Mouse (Mus musculus) embryonic stem cell, embryonic (primary cell): ENCODE data around the gene Epb41l4b.

Experiments used
- CTCF ChIA-PET, 4 experiments: fragments of 300-600 bp in 2 of 4; fragments of 350-600 bp in 2 of 4; sonication (Branson Sonifier 250); formaldehyde crosslinking; loops; one replicate each; lab custom pipeline; 2022; ENCODE audit warnings: inconsistent platforms in 2 of 4; lab: Charles Lee
- POLR2A ChIA-PET, 4 experiments: fragments of 300-600 bp in 2 of 4; fragments of 350-600 bp in 2 of 4; sonication (Branson Sonifier 250); formaldehyde crosslinking; loops; one replicate each; lab custom pipeline; 2022; ENCODE audit warnings: antibody characterized with exemption in 4 of 4, inconsistent platforms in 1 of 4; lab: Charles Lee

The Epb41l4b gene

GRCm38 (mm10) chr4:57058623-57059022 is 84.6 kb downstream of the Epb41l4b start:
- POLR2A ChIA-PET: interaction anchor here in 1 of 4 experiments (0.7 to 2.7 kb wide), 4 partner anchors 17 to 36 kb away, joined by 3 to 8 read pairs (median 4); no protein-coding TSS in a partner anchor
- CTCF ChIA-PET: interaction anchor here in 1 of 4 experiments (1.3 kb wide), 1 partner anchor 41 kb away, joined by 3 read pairs; no protein-coding TSS in a partner anchor

GRCm38 (mm10) chr4:57057637-57058036 is 85.6 kb downstream of the Epb41l4b start:
- ChIA-PET CTCF (interaction anchor here in 2 of 4 experiments (0.6 to 1.3 kb wide), 3 partner anchors 9 to 594 kb away, joined by 3 to 9 read pairs (median 4); no protein-coding TSS in a partner anchor), POLR2A (interaction anchor here in 1 of 4 experiments (0.8 to 2.7 kb wide), 5 partner anchors 14 to 1525 kb away, joined by 3 to 8 read pairs (median 3); partner anchors contain the start of gene Klf4)

GRCm38 (mm10) chr4:57055635-57056034 is 87.6 kb downstream of the Epb41l4b start:
- CTCF ChIA-PET: interaction anchor here in 2 of 4 experiments (0.7 to 0.9 kb wide), 2 partner anchors 8 to 63 kb away, joined by 3 to 5 read pairs; no protein-coding TSS in a partner anchor
- POLR2A ChIA-PET: interaction anchor here in 1 of 4 experiments (0.5 to 2.3 kb wide), 7 partner anchors 8 to 189 kb away, joined by 3 to 8 read pairs (median 3); no protein-coding TSS in a partner anchor

GRCm38 (mm10) chr4:57049281-57049921 is 93.8 kb downstream of the Epb41l4b start:
- POLR2A ChIA-PET: interaction anchor here in 1 of 4 experiments (0.8 kb wide), 1 partner anchor 24 kb away, joined by 3 read pairs; no protein-coding TSS in a partner anchor
- CTCF ChIA-PET: no interaction called here

- ChIA-PET POLR2A (interaction anchor here in 2 of 4 experiments (0.8 to 1.5 kb wide), 4 partner anchors 8 to 25 kb away, joined by 3 to 6 read pairs (median 3); no protein-coding TSS in a partner anchor), CTCF (no interaction called here)
Observed at GRCm38 (mm10) chr4:57048566-57048965, 94.7 kb downstream of the Epb41l4b start.

- POLR2A ChIA-PET: interaction anchor here in 2 of 4 experiments (1.1 to 1.4 kb wide), 4 partner anchors 9 to 23 kb away, joined by 3 to 5 read pairs (median 3); no protein-coding TSS in a partner anchor
- CTCF ChIA-PET: interaction anchor here in 1 of 4 experiments (0.5 to 1.2 kb wide), 2 partner anchors 29 to 1163 kb away, joined by 3 read pairs; no protein-coding TSS in a partner anchor
Observed at GRCm38 (mm10) chr4:57046160-57046571, 97.1 kb downstream of the Epb41l4b start.

GRCm38 (mm10) chr4:57043621-57044020 is 99.6 kb downstream of the Epb41l4b start:
- ChIA-PET POLR2A (interaction anchor here in 1 of 4 experiments (0.6 kb wide), 1 partner anchor 90 kb away, joined by 3 read pairs; no protein-coding TSS in a partner anchor), CTCF (interaction anchor here in 1 of 4 experiments (1.1 kb wide), 1 partner anchor 91 kb away, joined by 3 read pairs; no protein-coding TSS in a partner anchor)

- POLR2A ChIA-PET: interaction anchor here in 1 of 4 experiments (0.6 to 1.4 kb wide), 6 partner anchors 10 to 23 kb away, joined by 3 to 4 read pairs (median 3); no protein-coding TSS in a partner anchor
Observed at GRCm38 (mm10) chr4:57041661-57042060, 101.6 kb downstream of the Epb41l4b start.

GRCm38 (mm10) chr4:57041211-57041610 is 102.0 kb downstream of the Epb41l4b start:
- ChIA-PET CTCF (interaction anchor here (0.5 to 2.0 kb wide), 14 partner anchors 16 to 294 kb away, joined by 3 to 9 read pairs (median 3); no protein-coding TSS in a partner anchor), POLR2A (interaction anchor here in 3 of 4 experiments (0.6 to 1.4 kb wide), 12 partner anchors 10 to 356 kb away, joined by 3 to 5 read pairs (median 3); no protein-coding TSS in a partner anchor)

More at GRCm38 (mm10) chr4:57041661-57042060, 101.6 kb downstream of the Epb41l4b start:
- CTCF ChIA-PET: interaction anchor here (0.5 to 2.0 kb wide), 10 partner anchors 15 to 199 kb away, joined by 3 to 9 read pairs (median 3); no protein-coding TSS in a partner anchor

- ChIA-PET POLR2A (interaction anchor here in 3 of 4 experiments (0.9 to 1.4 kb wide), 9 partner anchors 12 to 106 kb away, joined by 3 to 5 read pairs (median 4); no protein-coding TSS in a partner anchor), CTCF (interaction anchor here in 2 of 4 experiments (0.7 to 3.4 kb wide), 5 partner anchors 23 to 33 kb away, joined by 3 to 11 read pairs (median 3); no protein-coding TSS in a partner anchor)
Observed at GRCm38 (mm10) chr4:57040481-57040880, 102.8 kb downstream of the Epb41l4b start.

GRCm38 (mm10) chr4:57039127-57040031 is 103.9 kb downstream of the Epb41l4b start:
- ChIA-PET CTCF (interaction anchor here (0.5 to 3.4 kb wide), 6 partner anchors 18 to 232 kb away, joined by 3 to 11 read pairs (median 4); no protein-coding TSS in a partner anchor), POLR2A (interaction anchor here in 3 of 4 experiments (0.6 to 4.3 kb wide), 7 partner anchors 12 to 240 kb away, joined by 3 to 22 read pairs (median 3); no protein-coding TSS in a partner anchor)

GRCm38 (mm10) chr4:57037554-57037953 is 105.7 kb downstream of the Epb41l4b start:
- CTCF ChIA-PET: interaction anchor here (0.6 to 3.4 kb wide), 6 partner anchors 16 to 101 kb away, joined by 3 to 11 read pairs (median 6); no protein-coding TSS in a partner anchor
- POLR2A ChIA-PET: interaction anchor here in 2 of 4 experiments (0.8 to 4.3 kb wide), 7 partner anchors 8 to 245 kb away, joined by 3 to 22 read pairs (median 4); no protein-coding TSS in a partner anchor

GRCm38 (mm10) chr4:57034169-57034568 is 109.1 kb downstream of the Epb41l4b start:
- ChIA-PET POLR2A (interaction anchor here (0.7 to 1.3 kb wide), 5 partner anchors 10 to 1578 kb away, joined by 3 to 4 read pairs (median 3); no protein-coding TSS in a partner anchor), CTCF (interaction anchor here in 2 of 4 experiments (0.8 to 1.5 kb wide), 3 partner anchors 17 to 349 kb away, joined by 3 read pairs; no protein-coding TSS in a partner anchor)

- CTCF ChIA-PET: interaction anchor here in 2 of 4 experiments (0.9 to 1.0 kb wide), 2 partner anchors 10 to 66 kb away, joined by 3 read pairs; no protein-coding TSS in a partner anchor
Observed at GRCm38 (mm10) chr4:57031440-57031839, 111.8 kb downstream of the Epb41l4b start.

GRCm38 (mm10) chr4:57027954-57028353 is 115.3 kb downstream of the Epb41l4b start:
- POLR2A ChIA-PET: interaction anchor here in 1 of 4 experiments (0.6 to 1.3 kb wide), 3 partner anchors 11 to 31 kb away, joined by 3 read pairs; no protein-coding TSS in a partner anchor
- CTCF ChIA-PET: interaction anchor here in 1 of 4 experiments (1.0 kb wide), 1 partner anchor 36 kb away, joined by 3 read pairs; no protein-coding TSS in a partner anchor

More at GRCm38 (mm10) chr4:57031440-57031839, 111.8 kb downstream of the Epb41l4b start:
- POLR2A ChIA-PET: interaction anchor here in 2 of 4 experiments (0.9 to 1.0 kb wide), 2 partner anchors 8 to 10 kb away, joined by 3 read pairs; no protein-coding TSS in a partner anchor

GRCm38 (mm10) chr4:57023527-57023926 is 119.7 kb downstream of the Epb41l4b start:
- ChIA-PET POLR2A (interaction anchor here (0.6 to 4.8 kb wide), 22 partner anchors 8 to 180 kb away, joined by 3 to 22 read pairs (median 3); no protein-coding TSS in a partner anchor), CTCF (interaction anchor here (0.5 to 2.1 kb wide), 14 partner anchors 12 to 635 kb away, joined by 3 to 7 read pairs (median 4); no protein-coding TSS in a partner anchor)
